ENCODE assay signal across 18 mouse cellular contexts in the genomic region with DNA sequence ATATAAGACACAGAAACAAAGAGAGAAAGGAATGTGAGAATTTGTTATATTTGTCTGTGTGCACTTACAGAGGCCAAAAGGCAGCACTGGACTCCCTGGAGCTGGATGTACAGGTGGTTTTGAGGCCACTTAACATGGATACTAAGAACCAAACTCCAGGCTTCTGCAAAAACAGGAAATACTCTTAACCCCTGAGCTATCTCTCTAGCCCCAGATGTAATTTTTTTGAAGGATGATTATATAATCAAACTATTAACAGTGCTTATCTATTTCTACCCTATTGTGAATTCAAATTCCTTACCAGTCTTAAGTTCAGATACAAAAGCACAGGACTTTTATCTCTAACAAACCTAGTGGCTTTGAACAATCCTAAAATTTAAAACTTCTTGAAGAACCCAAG.
"Had no signal": no experiment of that assay in that cellular context is flagged by ENCODE, and none has a peak within 500 bp of the region (broad histone marks: within the 10 kb centered on the region; RNA-seq: fewer than 3 reads in every experiment).

No protein-coding gene starts in this region.

- H3K36me3 ChIP-seq: kidney, embryonic 15.5 days; limb, embryonic 15.5 days; midbrain, embryonic 13.5 days; neural tube, embryonic 15.5 days had no signal

- H3K27me3 ChIP-seq: kidney, embryonic 15.5 days; limb, embryonic 15.5 days; megakaryocyte, embryonic 14.5 days; midbrain, embryonic 13.5 days; neural tube, embryonic 15.5 days had no signal

- H3K9me3 ChIP-seq: kidney, embryonic 15.5 days; limb, embryonic 15.5 days; megakaryocyte, embryonic 14.5 days; midbrain, embryonic 13.5 days; neural tube, embryonic 15.5 days had no signal

- H3K27ac ChIP-seq: kidney, embryonic 15.5 days; limb, embryonic 15.5 days; midbrain, embryonic 13.5 days; neural tube, embryonic 15.5 days had no signal

- H3K4me2 ChIP-seq: kidney, embryonic 15.5 days; limb, embryonic 15.5 days; lung, embryonic 14.5 days; midbrain, embryonic 13.5 days; neural tube, embryonic 15.5 days had no signal

- H3K9ac ChIP-seq: kidney, embryonic 15.5 days; limb, embryonic 15.5 days; lung, embryonic 14.5 days; midbrain, embryonic 13.5 days; neural tube, embryonic 15.5 days had no signal

- H3K4me3 ChIP-seq: kidney, embryonic 15.5 days; limb, embryonic 15.5 days; megakaryocyte, embryonic 14.5 days; midbrain, embryonic 13.5 days; myocyte; neural tube, embryonic 15.5 days had no signal

- ATAC-seq: inflammation-experienced regulatory T-cells, adult 6 months; intestine, postnatal 0 days; midbrain, embryonic 13.5 days had no signal

- DNase-seq: kidney, postnatal 25 days; layer of hippocampus, postnatal 36 days; lung, embryonic 14.5 days; lung, postnatal 10 days; lung, postnatal 4 days; right cerebral cortex, adult 18-20 months; right cerebral cortex, postnatal 25 days; spleen, adult 18-20 months; thymus, adult 18-20 months; thymus, postnatal 14 days had no signal
